9 mouse cellular contexts compared by ENCODE assay signal in genomic region chr2:90782901-90783486, GRCm38 (mm10). TPM values are rescaled to one million over a fixed set of nuclear protein-coding genes. Genes with fewer than 3 reads are reported as not detected.
DNase-seq lines count a peak whose midpoint lies in the region; ATAC-seq and TF ChIP-seq lines count a peak whose summit lies in the region.
"Had no signal": no experiment of that assay in that cellular context is flagged by ENCODE, and none has a peak within 500 bp of the region (broad histone marks: within the 10 kb centered on the region; RNA-seq: fewer than 3 reads in every experiment).

No protein-coding gene starts in this region.

- H3K4me1 ChIP-seq in spleen, adult 2 months (ENCODE audit: control insufficient read depth, insufficient read depth, insufficient read length): no peaks in the 10 kb centered on the region; the same call in 1 of the 2 replicates
- H3K4me1 ChIP-seq in heart, embryonic 10.5 days: peaks cover 19% of the 10 kb centered on the region

- H3K4me3 ChIP-seq in spleen, adult 2 months (ENCODE audit: extremely low read depth, insufficient read depth, insufficient read length): peak overlapping the region; percentile 38
- peak overlapping the region; percentile 68 for H3K4me3 ChIP-seq in heart, embryonic 10.5 days
- H3K4me3 ChIP-seq: myocyte had no signal

- H3K27ac ChIP-seq in spleen, adult 2 months (ENCODE audit: insufficient read depth, low read length): no peak overlapping the region
- peak overlapping the region; percentile 63 for H3K27ac ChIP-seq in heart, embryonic 10.5 days

- WGBS in spleen, adult 2 months: 7% methylated on average over 29 of the region's 29 CpGs
- 1% methylated on average over 27 of the region's 29 CpGs for WGBS in heart, embryonic 10.5 days

- TF ChIP-seq POLR2A in spleen, adult 2 months (IDR thresholded peaks at IDR 0.05; ENCODE audit: low read depth, low read length): no peak

- no peak for TF ChIP-seq CTCF in spleen, adult 2 months (IDR thresholded peaks at IDR 0.05; ENCODE audit: extremely low read depth, insufficient read depth, insufficient read length, insufficient replicate concordance)

- H3K9me3 ChIP-seq in heart, embryonic 10.5 days: no peaks in the 10 kb centered on the region

- ATAC-seq in inflammation-experienced regulatory T-cells, adult 6 months: no peak

- H3K27me3 ChIP-seq in spleen, adult 2 months (ENCODE audit: control insufficient read depth, insufficient read depth, low read length): no peaks in the 10 kb centered on the region
- H3K27me3 ChIP-seq in heart, embryonic 10.5 days (ENCODE audit: insufficient read depth, poor library complexity, severe bottlenecking): peaks cover 17% of the 10 kb centered on the region

- H3K36me3 ChIP-seq in spleen, adult 2 months (ENCODE audit: control insufficient read depth, insufficient read depth, low read length): peaks cover 28% of the 10 kb centered on the region
- H3K36me3 ChIP-seq in heart, embryonic 10.5 days: peaks cover 27% of the 10 kb centered on the region

- DNase-seq in spleen, adult 2 months (ENCODE audit: low read depth in 1 of 2, low spot score in 2 of 2): no peak
- DNase-seq in spleen, postnatal 36 days (ENCODE audit: low spot score in 2 of 2): no peak
- DNase-seq in cerebellum, postnatal 25 days: peak; percentile 54 to 55
- no peak for DNase-seq in heart, embryonic 10.5 days (ENCODE audit: low spot score)
- DNase-seq in kidney, postnatal 14 days: peak; percentile 28
- DNase-seq in mesoderm, embryonic 11.5 days (ENCODE audit: low read depth, low spot score): peak; percentile 30
- peak; percentile 46 for DNase-seq in yolk sac, embryonic 10.5 days (ENCODE audit: low spot score)

RNA-seq across cellular contexts. Expression of gene Agbl2, which starts 0.5 kb away (rescaled TPM):
- polyA plus RNA-seq in spleen, adult 2 months (2012; rRNA removed): 0.06 and 0.12 TPM in 2 replicates
- polyA plus RNA-seq in heart, embryonic 10.5 days (2016; fragmentation: Nextera tagmentation; extraction: Ambion mirVana): 0.51 and 0.92 TPM in 2 replicates
- not detected for polyA plus RNA-seq in inflammation-experienced regulatory T-cells, adult 6 months (2017; shearing (Covaris generic))
- polyA plus RNA-seq: myocyte had no signal

RNA-seq across cellular contexts. Expression of gene Fnbp4, which starts 37.8 kb away (rescaled TPM):
- polyA plus RNA-seq in spleen, adult 2 months (2012; rRNA removed): 45.3 and 48.1 TPM in 2 replicates
- 71.3 and 81.8 TPM in 2 replicates for polyA plus RNA-seq in heart, embryonic 10.5 days (2016; fragmentation: Nextera tagmentation; extraction: Ambion mirVana)
- 100 to 1,000 TPM in 2 of 3 experiments, 10 to 100 TPM in 1; 86.5 to 129 (median 113) TPM for polyA plus RNA-seq in inflammation-experienced regulatory T-cells, adult 6 months (2017; shearing (Covaris generic))

Comparison
In these comparisons a context has a peak if more than half of its experiments do, and no peak if none do; other contexts are left out.
1. DNase-seq: peak in cerebellum, postnatal 25 days (2 of 2), kidney, postnatal 14 days (single experiment), mesoderm, embryonic 11.5 days (single experiment) and yolk sac, embryonic 10.5 days (single experiment); none in spleen, adult 2 months (0 of 2), spleen, postnatal 36 days (0 of 2) and heart, embryonic 10.5 days (single experiment).